Mouse (Mus musculus) retina, embryonic 14.5 days (tissue): ENCODE data around the gene Megf6.
A peak's percentile ranks its signal among the peaks of the same experiment; 100 is the strongest.

Source experiments
- DNase-seq: peaks from one replicate; pipeline ENCODE4 v3.0.0-alpha.2; 2015; ENCODE audit warnings: low spot score

Gene Megf6

GRCm38 (mm10) chr4:154159961-154160537 lies 10.5 kb upstream of the Megf6 start:
- peak; percentile 46 for DNase-seq

- DNase-seq: peak; percentile 96
Observed at GRCm38 (mm10) chr4:154160538-154161390, 9.8 kb upstream of the Megf6 start, which contains the start of gene Tprgl. Gene Tprgl (minus strand): TSS chr4:154160666.

GRCm38 (mm10) chr4:154163296-154163695 lies 7.2 kb upstream of the Megf6 start:
- DNase-seq: peak; percentile 90

GRCm38 (mm10) chr4:154167053-154167452 lies 3.5 kb upstream of the Megf6 start:
- peak; percentile 78 for DNase-seq

GRCm38 (mm10) chr4:154170021-154170420 lies 509 bp upstream of the Megf6 start:
- DNase-seq: no peak

- DNase-seq: peak; percentile 56
Observed at GRCm38 (mm10) chr4:154171151-154171930, 811 bp downstream of the Megf6 start.

GRCm38 (mm10) chr4:154171931-154172604 lies 1.5 kb downstream of the Megf6 start:
- DNase-seq: no peak

- no peak for DNase-seq
Observed at GRCm38 (mm10) chr4:154177257-154177656, 6.7 kb downstream of the Megf6 start.

GRCm38 (mm10) chr4:154181001-154181400 lies 10.5 kb downstream of the Megf6 start:
- DNase-seq: no peak

GRCm38 (mm10) chr4:154183566-154183965 lies 13.0 kb downstream of the Megf6 start:
- DNase-seq: no peak

- no peak for DNase-seq
Observed at GRCm38 (mm10) chr4:154185001-154185400, 14.5 kb downstream of the Megf6 start.

GRCm38 (mm10) chr4:154186002-154186537 lies 15.5 kb downstream of the Megf6 start:
- DNase-seq: no peak

- no peak for DNase-seq
Observed at GRCm38 (mm10) chr4:154188948-154189347, 18.4 kb downstream of the Megf6 start.

- DNase-seq: peak; percentile 35
Observed at GRCm38 (mm10) chr4:154197961-154198360, 27.4 kb downstream of the Megf6 start.

- DNase-seq: peak; percentile 46
Observed at GRCm38 (mm10) chr4:154198377-154198961, 27.9 kb downstream of the Megf6 start.

GRCm38 (mm10) chr4:154201511-154201910 lies 31.0 kb downstream of the Megf6 start:
- DNase-seq: peak; percentile 69

GRCm38 (mm10) chr4:154204532-154204931 lies 34.0 kb downstream of the Megf6 start:
- no peak for DNase-seq

GRCm38 (mm10) chr4:154205392-154205791 lies 34.9 kb downstream of the Megf6 start:
- DNase-seq: no peak

- DNase-seq: peak; percentile 93
Observed at GRCm38 (mm10) chr4:154207261-154207660, 36.7 kb downstream of the Megf6 start.

- no peak for DNase-seq
Observed at GRCm38 (mm10) chr4:154209054-154209453, 38.5 kb downstream of the Megf6 start.

GRCm38 (mm10) chr4:154209825-154210224 lies 39.3 kb downstream of the Megf6 start:
- no peak for DNase-seq
